Mouse (Mus musculus) central nervous system, embryonic 11.5 days (tissue): Measurements from ENCODE around the gene Gm14408. TPM values are rescaled to one million over a fixed set of nuclear protein-coding genes. Genes with fewer than 3 reads are reported as not detected.

Source experiments
- polyA plus RNA-seq: library from polyadenylated mRNA; depleted of rRNA; stranded (reverse); fragments of >200 nt; gene quantifications from 2 replicates; pipeline ENCODE4 v1.2.3, GENCODE M21; 2012; rRNA removed

Gene Gm14408
- polyA plus RNA-seq, result not detected in 2 replicates

DNA sequence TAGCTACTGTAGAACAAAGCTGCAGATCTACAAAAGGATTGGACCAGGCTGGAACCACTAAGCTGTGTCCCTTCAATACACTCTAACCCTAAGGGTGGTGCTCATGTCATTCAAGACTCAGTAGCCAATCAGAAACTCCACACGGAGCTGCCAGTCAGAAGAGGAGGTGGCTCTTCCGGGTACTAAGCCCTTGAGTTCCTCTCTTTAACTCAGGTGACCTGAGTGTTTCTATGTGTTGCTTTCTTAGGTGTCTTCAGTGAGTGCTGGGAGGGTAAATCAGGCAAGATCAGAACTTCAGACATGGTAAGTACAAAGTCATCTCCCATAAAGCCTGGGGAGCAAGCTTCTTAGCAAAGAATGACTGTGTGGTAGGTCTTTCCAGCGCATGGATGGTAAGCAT is at the start of gene Gm14408:
Gm14408 (plus strand) TSS at position 301 of the 400 bp plus-strand sequence.

DNA sequence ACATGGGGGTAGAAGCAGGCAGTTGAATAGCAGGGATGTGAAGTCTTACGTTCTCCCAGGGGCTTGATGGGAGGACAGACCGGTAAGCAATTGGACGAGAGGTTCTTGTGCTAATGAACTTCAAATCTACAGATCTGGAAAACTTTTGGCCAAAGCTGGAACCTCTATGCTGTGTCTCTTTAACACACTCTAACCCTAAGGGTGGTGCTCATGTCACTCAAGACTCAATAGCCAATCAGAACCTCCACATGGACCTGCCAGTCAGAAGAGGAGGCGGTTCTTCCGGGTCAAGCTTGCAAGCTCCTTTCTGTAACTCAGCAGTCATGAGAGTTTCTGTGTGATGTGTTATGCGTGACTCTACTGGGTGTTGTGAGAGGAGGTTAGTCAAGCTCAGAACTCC is 32.6 kb upstream of the Gm14408 start, which contains the start of gene Gm14295:
Gm14295 (plus strand) TSS at position 301 of the 400 bp plus-strand sequence.

Other genes starting within 250 kb of the Gm14408 start
- 4.1 and 23.6 TPM in 2 replicates for gene Gm14308, start 194.8 kb upstream of the Gm14408 start, polyA plus RNA-seq
- gene Zfp973, start 160.6 kb upstream of the Gm14408 start, polyA plus RNA-seq, result 4.0 and 10.1 TPM in 2 replicates
- 9.8 and 26.5 TPM in 2 replicates for gene Gm14305, start 122.8 kb upstream of the Gm14408 start, polyA plus RNA-seq
- 5.0 and 21.6 TPM in 2 replicates for gene Gm14295, start 32.5 kb upstream of the Gm14408 start, polyA plus RNA-seq
- gene Gm14296, start 96.7 kb downstream of the Gm14408 start, polyA plus RNA-seq, result 7.1 and 12.1 TPM in 2 replicates
- 1.5 and 5.9 TPM in 2 replicates for gene Gm14419, start 169.8 kb downstream of the Gm14408 start, polyA plus RNA-seq
- gene Gm14401, start 243.2 kb downstream of the Gm14408 start, polyA plus RNA-seq, result not detected in 2 replicates